Mouse (Mus musculus): ENCODE results near the gene Btaf1.

GRCm38 (mm10) chr19:36891746-36892145, 34.1 kb upstream of the Btaf1 start:
- no peak for TF ChIP-seq ETS1 (conservative IDR thresholded peaks at IDR 0.05; ENCODE audit: low read depth, low read length)
- TF ChIP-seq MAFK (IDR thresholded peaks at IDR 0.05; ENCODE audit: insufficient replicate concordance, low read length) = no peak
- TF ChIP-seq USF1 (IDR thresholded peaks at IDR 0.05; ENCODE audit: low read depth, low read length) = no peak
- TF ChIP-seq CTCF (conservative IDR thresholded peaks at IDR 0.05 in 1 of 2, IDR thresholded peaks at IDR 0.05 in 1 of 2; ENCODE audit: low read depth in 2 of 2, low read length in 2 of 2) = no peak
- TF ChIP-seq POLR2A (IDR thresholded peaks at IDR 0.05; ENCODE audit: low read depth, low read length) = no peak
- TF ChIP-seq IRF4 (IDR thresholded peaks at IDR 0.05; ENCODE audit: low read depth, low read length) = no peak
- TF ChIP-seq CHD1 (IDR thresholded peaks at IDR 0.05; ENCODE audit: low read depth, low read length) = no peak
